ENCODE assay signal across 10 mouse cellular contexts in the genomic region with DNA sequence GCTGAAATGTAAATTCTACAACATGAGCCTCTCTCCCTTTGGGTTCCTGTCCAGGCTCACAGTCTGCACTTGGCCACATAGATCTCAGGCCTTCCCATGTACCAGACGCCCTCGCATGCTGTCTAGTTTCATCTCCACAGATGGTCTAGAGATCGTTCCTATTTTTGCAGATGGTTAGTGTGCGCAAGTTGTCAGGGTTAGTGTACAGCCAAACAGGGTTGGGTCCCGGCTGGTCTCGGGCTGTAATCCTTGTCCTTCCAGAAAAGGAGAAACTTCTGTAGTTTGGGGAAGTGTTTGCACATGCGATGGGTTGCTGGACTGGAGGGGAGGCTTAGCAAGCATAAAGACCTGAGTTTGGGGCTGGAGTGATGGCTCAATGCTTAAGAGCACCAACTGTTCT. TPM values are rescaled to one million over a fixed set of nuclear protein-coding genes. Genes with fewer than 3 reads are reported as not detected.
A peak's percentile ranks its signal among the peaks of the same experiment; 100 is the strongest.
DNase-seq lines count a peak whose midpoint lies in the region; ATAC-seq and TF ChIP-seq lines count a peak whose summit lies in the region.
"Had no signal": no experiment of that assay in that cellular context is flagged by ENCODE, and none has a peak within 500 bp of the region (broad histone marks: within the 10 kb centered on the region; RNA-seq: fewer than 3 reads in every experiment).

No protein-coding gene starts in this region.

- no peak for ATAC-seq in hindbrain, embryonic 11.5 days (ENCODE audit: low FRiP score)
- no peak for ATAC-seq in midbrain, embryonic 12.5 days (ENCODE audit: low FRiP score, low read depth)

- H3K36me3 ChIP-seq in hindbrain, embryonic 11.5 days (ENCODE audit: control insufficient read depth, insufficient read depth, low read length) = no peaks in the 10 kb centered on the region
- 0 out of 2 replicates have a peak, but pooled peaks cover 3% of the 10 kb centered on the region for H3K36me3 ChIP-seq in midbrain, embryonic 12.5 days

- no peak for TF ChIP-seq POLR2A in bone marrow macrophage, adult 2 months (IDR thresholded peaks at IDR 0.05; ENCODE audit: borderline replicate concordance, low read depth, low read length)

- no peaks in the 10 kb centered on the region for H3K27me3 ChIP-seq in hindbrain, embryonic 11.5 days (ENCODE audit: control insufficient read depth, insufficient read depth, low read length)
- no peaks in the 10 kb centered on the region for H3K27me3 ChIP-seq in midbrain, embryonic 12.5 days

- peaks cover 63% of the 10 kb centered on the region for H3K4me1 ChIP-seq in bone marrow macrophage, adult 2 months (ENCODE audit: control insufficient read depth, insufficient read depth, low read length)
- H3K4me1 ChIP-seq in hindbrain, embryonic 11.5 days (replicated peaks; ENCODE audit: control insufficient read depth, insufficient read depth, low read length) = peaks cover 19% of the 10 kb centered on the region
- H3K4me1 ChIP-seq in midbrain, embryonic 12.5 days = peaks cover 77% of the 10 kb centered on the region

- H3K4me2 ChIP-seq in hindbrain, embryonic 11.5 days (replicated peaks; ENCODE audit: low read depth, low read length) = peak overlapping the region; percentile 31; the same call in 1 of the 2 replicates
- H3K4me2 ChIP-seq in midbrain, embryonic 12.5 days (replicated peaks) = peak overlapping the region; percentile 52

- no peaks in the 10 kb centered on the region for H3K9me3 ChIP-seq in hindbrain, embryonic 11.5 days (ENCODE audit: control insufficient read depth, low read length)
- H3K9me3 ChIP-seq in midbrain, embryonic 12.5 days = no peaks in the 10 kb centered on the region

- peak overlapping the region; percentile 96 for H3K4me3 ChIP-seq in bone marrow macrophage, adult 2 months (ENCODE audit: insufficient read depth, low read length)
- H3K4me3 ChIP-seq in hindbrain, embryonic 11.5 days (ENCODE audit: low read depth, low read length) = no peak overlapping the region
- no peak overlapping the region for H3K4me3 ChIP-seq in midbrain, embryonic 12.5 days

- TF ChIP-seq CTCF in bone marrow macrophage, adult 2 months (IDR thresholded peaks at IDR 0.05; ENCODE audit: low read depth, low read length) = no peak

- peak; percentile 43 for DNase-seq in A20 (ENCODE audit: low read depth, low spot score)
- DNase-seq in hindbrain, embryonic 11.5 days (ENCODE audit: low spot score) = no peak
- no peak for DNase-seq in urinary bladder, adult 2 months (ENCODE audit: low spot score)
- DNase-seq in urinary bladder, postnatal 25 days (ENCODE audit: low spot score) = no peak
- DNase-seq in ovary, postnatal 36 days (ENCODE audit: low spot score) = no peak
- DNase-seq in thymus, postnatal 14 days = no peak
- DNase-seq: gastrocnemius, postnatal 36 days; lung, adult 2 months had no signal

- whole genome bisulfite sequencing in hindbrain, embryonic 11.5 days = 94% methylated on average over 7 of the region's 7 CpGs
- 92% methylated on average over 7 of the region's 7 CpGs for WGBS in midbrain, embryonic 12.5 days

- 0 out of 2 replicates have a peak overlapping the region, but pooled peaks have one; percentile 29 for H3K9ac ChIP-seq in hindbrain, embryonic 11.5 days (ENCODE audit: low read depth, low read length)
- no peak overlapping the region; the same call in 1 of the 2 replicates for H3K9ac ChIP-seq in midbrain, embryonic 12.5 days (replicated peaks)

- peak overlapping the region; percentile 98 for H3K27ac ChIP-seq in bone marrow macrophage, adult 2 months (ENCODE audit: insufficient read depth, low read depth, low read length)
- H3K27ac ChIP-seq in hindbrain, embryonic 11.5 days (ENCODE audit: low read depth, low read length) = peak overlapping the region; percentile 77
- peak overlapping the region; percentile 74 for H3K27ac ChIP-seq in midbrain, embryonic 12.5 days (replicated peaks)

RNA-seq across cellular contexts. Expression of a gene that starts 9.1 kb away (rescaled TPM):
- polyA plus RNA-seq in bone marrow macrophage, adult 2 months (2012; ENCODE audit: insufficient read depth, insufficient read length, missing spikeins) = 4,392 and 4,568 TPM in 2 replicates
- polyA plus RNA-seq in hindbrain, embryonic 11.5 days (2014; fragmentation: Nextera tagmentation; extraction: Ambion mirVana) = 85.7 and 91.4 TPM in 2 replicates
- polyA plus RNA-seq in midbrain, embryonic 12.5 days (2016; fragmentation: Nextera tagmentation; extraction: Ambion mirVana) = 85.5 and 96.5 TPM in 2 replicates
- polyA plus RNA-seq in urinary bladder, adult 2 months (2012; rRNA removed) = 1,531 and 1,599 TPM in 2 replicates

Comparison
In these comparisons a context has a peak if more than half of its experiments do, and no peak if none do; other contexts are left out.
1. RNA of a gene that starts 9.1 kb away (polyA plus RNA-seq): 4,392 to 4,568 TPM in bone marrow macrophage, adult 2 months and 1,531 to 1,599 TPM in urinary bladder, adult 2 months; 85.5 to 96.5 TPM in midbrain, embryonic 12.5 days and 85.7 to 91.4 TPM in hindbrain, embryonic 11.5 days; every median in the first group is over 10 times any median in the second.
2. Peak in every context shown above with its lines, with median percentiles within 50 percentile points of each other: H3K27ac ChIP-seq.